Mouse (Mus musculus) cortical plate, adult 2 months (tissue): ENCODE measurements around the gene Sytl3.

Experiments used
- CTCF ChIP-seq: fragments of 200-500 bp; IDR thresholded peaks from 2 replicates; pipeline ENCODE4 v1.5.1; 2011; ENCODE audit warnings: mild to moderate bottlenecking, control low read depth, low read length; ENCODE audit not compliant: insufficient read depth; ENCODE audit errors: extremely low read depth
- POLR2A ChIP-seq: fragments of 200-500 bp; IDR thresholded peaks from 2 replicates; pipeline ENCODE4 v1.6.1; 2011; ENCODE audit warnings: mild to moderate bottlenecking, low read length, control low read depth; ENCODE audit not compliant: insufficient read depth; ENCODE audit errors: extremely low read depth

- TF ChIP-seq POLR2A = no peak
- no peak for TF ChIP-seq CTCF
Observed at GRCm38 (mm10) chr17:6743039-6743575, 84.2 kb downstream of the Sytl3 start.
